Mouse (Mus musculus): ENCODE results near the gene D11Wsu47e.

Gene D11Wsu47e

DNA sequence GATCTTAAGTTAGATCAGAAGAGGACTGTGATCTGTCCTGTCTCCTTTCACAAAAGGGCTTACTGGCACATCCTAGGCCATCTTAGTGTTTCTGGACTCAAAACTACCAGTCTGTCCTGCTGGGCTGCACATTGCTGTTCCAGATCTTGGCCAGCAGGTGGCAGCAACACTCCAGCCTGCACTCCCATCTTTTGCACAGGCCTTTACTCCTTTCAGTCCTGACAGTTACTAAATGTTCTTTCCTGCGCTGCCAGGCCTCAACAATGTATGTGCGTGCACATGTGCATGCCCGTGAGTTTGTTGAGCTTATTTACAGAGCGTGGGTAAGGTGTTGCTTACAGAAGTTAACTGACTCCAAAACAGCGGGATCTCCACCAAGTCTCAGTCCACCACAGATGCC lies 19.5 kb downstream of the D11Wsu47e start:
- CTCF ChIA-PET, result interaction anchor here (2.4 kb wide), 1 partner anchor 107 kb away, joined by 17 read pairs; no protein-coding TSS in a partner anchor

DNA sequence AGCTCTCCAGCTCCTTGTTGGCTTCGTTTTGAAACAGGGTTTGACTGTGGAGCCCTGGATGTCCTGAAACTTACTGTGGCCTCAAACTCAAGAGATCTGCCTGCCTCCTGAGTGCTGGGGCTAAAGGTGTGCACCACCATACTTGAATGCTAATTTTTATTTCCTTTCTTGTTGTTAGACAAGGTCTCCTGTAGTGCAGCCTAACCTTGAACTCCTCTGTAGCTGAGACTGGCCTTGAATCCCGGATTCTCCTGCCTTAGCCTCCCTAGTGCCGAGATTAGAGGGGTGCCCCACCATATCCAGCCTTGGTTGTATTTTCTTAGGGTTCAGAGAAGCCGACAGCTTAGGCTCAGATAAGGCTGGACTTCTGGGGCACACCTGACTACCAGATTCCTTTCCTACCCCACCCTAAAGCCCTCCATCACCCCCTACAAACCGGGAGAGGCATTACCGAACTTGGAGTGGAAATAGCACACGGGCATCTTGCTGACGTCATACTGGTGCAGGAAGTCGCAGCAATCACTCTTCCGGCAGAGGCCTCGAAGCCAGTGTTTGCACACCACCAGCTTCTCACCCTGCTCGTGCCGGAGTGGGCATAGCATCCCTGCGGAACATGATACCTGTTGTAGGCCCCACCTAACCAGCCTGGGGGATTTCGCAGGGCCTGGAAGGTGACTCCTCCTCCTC lies 21.9 kb downstream of the D11Wsu47e start:
- CTCF ChIA-PET, result no interaction called here

DNA sequence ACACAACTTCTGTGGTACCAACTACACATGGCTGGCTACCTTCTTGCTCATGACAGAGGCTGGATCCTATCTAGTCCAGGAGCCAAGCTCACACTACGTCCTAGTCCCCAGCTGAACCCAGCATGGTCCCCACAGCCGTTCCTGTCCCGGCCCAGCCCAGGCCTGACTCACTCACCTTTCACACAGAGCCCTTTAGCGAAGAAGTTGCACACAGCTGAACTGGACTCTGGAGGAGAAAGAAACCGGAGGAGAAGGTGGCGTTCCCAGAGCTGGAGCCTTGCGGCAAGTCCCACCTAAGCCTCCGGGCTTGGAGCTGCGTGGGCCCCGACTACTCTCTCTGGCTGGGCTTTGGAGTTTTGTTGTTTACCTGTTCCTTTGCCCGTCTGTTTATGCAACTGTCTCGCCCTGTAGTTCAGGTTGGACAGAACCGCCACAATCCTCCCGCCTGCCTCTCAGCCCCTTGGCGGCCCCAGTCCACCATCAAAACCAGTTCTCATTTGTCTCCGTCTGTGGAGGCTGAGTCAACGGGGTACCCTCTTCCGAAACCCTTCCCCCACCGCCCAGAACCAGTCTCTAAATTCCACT lies 24.5 kb downstream of the D11Wsu47e start:
- CTCF ChIA-PET, result no interaction called here

DNA sequence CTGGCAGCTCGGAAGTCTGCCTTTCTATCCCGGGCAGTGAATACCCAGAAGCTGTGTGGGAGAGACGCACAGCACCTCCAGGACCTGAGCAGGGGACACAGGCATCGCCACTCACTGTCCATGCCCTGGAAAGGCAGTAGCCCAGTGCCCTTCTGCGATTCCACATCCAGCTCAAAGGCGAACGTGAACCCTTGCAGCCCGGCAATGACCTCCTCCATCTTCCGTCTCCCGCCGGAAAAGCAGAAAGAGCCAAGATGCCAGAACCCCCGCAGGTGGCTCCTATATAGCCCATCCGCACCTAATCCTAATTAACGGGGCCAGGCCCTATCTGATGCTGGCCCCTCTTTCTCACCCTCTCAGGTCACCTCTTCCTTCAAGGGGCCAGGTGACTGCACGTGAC lies 25.1 kb downstream of the D11Wsu47e start:
- CTCF ChIA-PET, result no interaction called here

DNA sequence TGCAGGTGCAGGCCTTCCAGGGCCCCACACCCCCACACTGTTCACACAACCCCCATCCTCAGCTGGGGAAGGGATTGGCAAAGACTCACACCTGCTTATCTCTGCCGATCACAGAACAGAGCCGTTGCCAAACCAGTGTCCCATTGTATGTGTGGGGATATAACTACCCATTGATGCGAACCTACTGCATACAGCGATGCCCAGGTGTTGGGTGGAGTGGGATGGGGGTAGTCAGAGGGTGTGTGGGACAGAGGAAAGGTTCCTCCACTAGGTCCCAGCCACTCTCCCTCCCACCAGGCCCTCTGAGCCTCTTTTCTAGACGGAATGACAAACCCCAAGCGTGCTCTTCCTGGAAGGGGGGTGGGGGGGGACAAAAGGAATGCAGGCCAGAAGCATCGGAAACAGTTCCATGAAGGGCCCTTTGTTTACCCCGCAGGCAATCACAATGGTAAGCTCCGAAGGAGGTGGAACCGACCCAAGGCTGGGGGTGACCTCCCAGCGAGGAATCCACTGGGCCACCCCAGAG lies 25.6 kb downstream of the D11Wsu47e start, which contains the start of gene Cpsf4l:
Gene Cpsf4l, minus strand, starts transcription at position 287 of the 526 bp plus-strand sequence.
- CTCF ChIA-PET, result interaction anchor here (0.8 kb wide), 1 partner anchor 79 kb away, joined by 3 read pairs; no protein-coding TSS in a partner anchor

DNA sequence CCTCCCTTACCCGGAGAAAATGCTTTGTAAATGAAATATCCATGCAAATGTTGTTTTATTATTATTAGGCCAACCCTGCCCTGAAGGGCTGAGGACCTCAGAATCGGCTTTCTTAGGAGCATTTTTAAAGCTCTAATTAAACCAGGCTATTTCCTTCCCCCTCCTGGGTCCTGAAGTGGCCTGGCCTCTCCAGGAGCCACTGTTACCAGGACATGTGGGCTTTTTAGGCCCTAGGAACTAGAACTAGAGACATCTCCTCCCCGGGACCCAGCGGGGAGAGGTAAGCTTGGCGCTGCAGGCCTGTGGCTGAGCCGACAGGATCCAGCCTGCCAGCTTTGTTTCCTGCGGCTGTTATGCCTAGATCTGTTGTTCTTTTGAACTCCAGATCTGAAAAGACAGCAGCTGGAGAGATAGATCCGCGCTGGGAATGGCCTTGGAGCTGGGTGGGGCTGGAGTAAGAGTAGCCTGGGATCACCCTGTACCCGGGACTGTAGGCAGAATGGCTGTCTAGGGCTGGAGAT lies 26.1 kb downstream of the D11Wsu47e start:
- CTCF ChIA-PET, result interaction anchor here (0.8 kb wide), 1 partner anchor 79 kb away, joined by 3 read pairs; no protein-coding TSS in a partner anchor

DNA sequence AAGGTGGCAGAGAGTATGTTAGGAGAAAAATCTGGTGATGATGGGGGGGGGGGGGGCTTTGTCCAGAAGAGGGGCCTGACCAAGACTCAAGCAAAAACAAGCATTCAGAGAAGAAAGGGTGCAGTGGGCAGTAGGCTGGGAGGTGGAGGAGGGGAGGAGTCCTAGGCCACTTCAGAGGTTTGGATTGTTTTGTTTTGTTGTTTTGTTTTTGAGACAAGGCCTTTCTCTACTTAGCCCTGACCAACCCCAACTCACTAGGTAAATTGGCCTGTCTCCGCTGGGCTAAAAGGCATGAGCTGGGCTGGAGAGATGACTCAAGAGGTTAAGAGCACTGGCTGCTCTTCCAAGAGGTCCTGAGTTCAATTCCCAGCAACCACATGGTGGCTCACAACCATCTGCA lies 26.8 kb downstream of the D11Wsu47e start:
- CTCF ChIA-PET, result no interaction called here

DNA sequence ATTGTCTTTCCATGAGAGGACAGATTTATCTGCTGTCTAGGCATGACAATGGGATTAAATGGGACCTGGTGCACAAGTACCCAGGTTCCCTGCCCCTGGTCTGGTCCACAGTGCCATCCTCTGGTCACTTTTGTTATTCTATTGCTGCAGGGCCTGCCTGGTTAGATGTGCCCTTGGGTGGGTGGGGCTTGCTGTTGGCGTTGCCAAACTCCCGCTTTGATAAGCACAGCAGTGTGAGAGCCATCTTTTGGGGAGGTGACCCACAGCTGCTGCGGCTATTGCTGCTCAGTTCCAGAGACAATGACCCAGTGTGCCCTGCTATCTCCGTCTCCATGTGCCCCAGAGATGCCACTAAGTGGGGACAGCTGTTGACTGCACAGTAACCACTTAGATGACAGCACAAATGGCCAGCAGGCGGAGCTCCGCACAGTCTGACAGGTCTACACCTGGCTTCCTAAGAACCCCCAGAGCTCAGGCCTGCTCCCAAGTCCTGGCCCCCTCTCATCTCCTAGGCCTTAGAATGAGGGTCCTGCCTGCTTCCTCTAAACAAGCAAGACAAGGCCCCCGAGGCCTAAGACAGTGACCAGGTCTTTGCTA lies 31.0 kb downstream of the D11Wsu47e start:
- CTCF ChIA-PET, result no interaction called here

DNA sequence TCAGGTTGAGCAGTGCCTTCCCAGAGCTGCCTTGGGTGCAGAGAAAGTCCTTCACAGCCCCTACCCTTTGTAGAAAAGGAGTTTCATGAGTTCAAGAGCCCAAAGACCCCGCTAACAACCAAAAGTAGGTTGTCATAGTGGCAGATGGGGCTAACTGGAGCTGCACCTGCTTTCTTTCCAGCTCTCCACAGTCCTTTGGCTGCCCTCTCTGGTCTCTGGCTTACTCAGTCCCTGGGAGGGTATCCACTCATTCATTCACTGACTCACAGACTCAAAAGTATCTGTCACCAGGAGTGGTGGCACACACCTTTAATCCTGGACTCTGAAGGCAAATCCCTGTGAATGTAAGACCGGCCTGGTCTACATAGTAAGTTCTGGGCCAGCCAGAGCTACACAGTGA lies 31.9 kb downstream of the D11Wsu47e start:
- CTCF ChIA-PET, result no interaction called here

DNA sequence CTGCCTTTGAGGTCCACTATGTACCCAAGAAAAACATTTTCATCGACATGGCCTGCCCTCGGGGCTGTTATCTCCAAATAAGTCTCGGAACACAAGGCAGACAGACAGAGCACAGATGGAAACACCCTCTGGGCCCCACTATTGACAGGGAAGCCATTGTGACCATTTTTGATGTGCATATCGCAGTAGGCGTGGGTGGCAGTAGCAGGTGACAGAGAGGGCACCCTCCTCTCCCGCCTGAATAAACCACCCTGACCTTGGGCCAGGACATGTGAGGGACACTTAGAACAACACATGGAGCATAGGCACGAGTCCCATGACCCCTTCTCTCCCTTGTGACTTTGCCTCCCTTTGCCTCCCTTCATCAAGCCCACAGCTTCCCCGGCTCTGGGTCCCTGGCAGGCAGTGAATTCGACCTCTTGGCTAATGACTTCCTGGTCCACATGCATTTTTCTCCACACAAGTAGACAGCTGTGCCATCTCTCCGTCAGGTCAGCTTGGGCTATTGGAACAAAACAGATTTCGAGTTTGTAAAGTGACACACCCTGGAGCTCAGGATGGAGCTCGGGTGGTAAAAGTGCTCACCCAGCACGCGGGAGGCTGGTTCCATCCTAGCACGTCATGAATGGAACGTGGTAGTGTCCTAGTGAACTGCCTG lies 33.7 kb downstream of the D11Wsu47e start:
- CTCF ChIA-PET, result no interaction called here

DNA sequence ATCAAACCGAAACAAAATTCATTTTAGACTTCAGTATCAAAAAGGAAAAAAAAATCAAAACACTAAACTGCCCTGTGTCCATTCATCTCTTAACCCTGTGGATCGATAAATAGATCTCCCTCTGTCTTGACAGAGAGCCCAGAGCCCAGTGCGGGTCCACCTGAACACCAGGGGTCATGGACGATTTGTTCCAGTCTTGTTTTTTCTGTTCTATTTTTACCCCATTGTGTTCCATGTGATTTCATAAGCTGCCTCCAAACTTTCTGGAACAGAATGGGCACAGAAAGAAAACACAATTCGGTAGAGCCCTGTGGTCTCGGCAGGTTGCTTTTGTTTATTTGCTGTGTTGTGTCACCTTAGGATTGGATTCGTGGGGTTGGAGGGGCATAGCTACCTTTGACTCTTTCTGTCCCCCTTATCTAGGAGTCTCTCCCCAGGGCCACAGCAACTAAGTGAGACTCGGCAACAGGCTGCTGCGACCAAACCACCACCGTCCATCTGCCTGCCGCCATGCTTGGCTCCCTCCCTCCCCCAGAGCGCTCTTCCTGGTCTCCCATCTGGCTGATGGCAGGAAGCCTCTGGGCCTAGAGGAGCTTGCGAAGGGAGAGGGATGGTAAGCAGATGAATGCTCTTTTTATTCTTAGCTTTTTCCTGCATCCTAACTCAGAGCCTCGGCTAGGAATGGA lies 38.3 kb downstream of the D11Wsu47e start:
- CTCF ChIA-PET, result no interaction called here

DNA sequence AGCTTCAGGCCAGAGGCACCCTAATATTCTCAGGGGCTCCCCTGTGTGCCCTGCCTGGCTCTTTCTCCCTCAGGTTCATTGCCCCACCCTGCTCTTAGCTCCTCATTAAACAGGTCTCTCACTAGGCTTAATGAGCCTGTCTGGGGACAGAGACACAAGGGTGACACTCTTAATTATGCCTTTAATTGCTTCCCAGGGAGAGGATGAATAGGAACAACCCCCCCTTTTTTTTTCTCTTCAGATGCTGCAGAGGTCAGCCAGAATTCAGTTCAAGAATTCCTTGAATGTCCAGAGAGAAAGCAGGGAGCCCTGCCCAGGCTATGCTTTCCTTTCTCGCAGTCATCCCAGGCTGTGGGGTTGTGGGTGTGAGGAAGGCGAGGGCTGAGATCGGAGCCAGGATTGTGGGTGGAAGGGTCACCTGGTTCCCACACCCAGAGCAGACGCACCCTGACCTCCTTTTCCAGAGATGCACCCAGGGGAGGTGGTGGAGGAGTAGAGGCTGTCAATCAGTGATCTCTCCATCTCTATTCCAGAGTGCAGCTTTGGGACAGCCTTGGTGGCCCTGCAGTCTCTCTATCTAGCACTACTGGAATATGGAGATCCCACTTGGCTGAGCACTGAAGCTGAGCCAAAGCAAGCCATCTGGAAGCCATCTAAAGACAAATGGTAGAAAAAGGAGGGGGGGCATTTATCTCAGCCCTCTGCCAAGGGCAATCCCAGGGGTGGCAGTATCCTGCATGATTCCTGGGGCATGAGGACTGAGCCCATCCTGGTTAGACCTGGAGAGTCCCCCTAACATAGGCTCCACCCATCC lies 41.2 kb downstream of the D11Wsu47e start:
- CTCF ChIA-PET, result no interaction called here

DNA sequence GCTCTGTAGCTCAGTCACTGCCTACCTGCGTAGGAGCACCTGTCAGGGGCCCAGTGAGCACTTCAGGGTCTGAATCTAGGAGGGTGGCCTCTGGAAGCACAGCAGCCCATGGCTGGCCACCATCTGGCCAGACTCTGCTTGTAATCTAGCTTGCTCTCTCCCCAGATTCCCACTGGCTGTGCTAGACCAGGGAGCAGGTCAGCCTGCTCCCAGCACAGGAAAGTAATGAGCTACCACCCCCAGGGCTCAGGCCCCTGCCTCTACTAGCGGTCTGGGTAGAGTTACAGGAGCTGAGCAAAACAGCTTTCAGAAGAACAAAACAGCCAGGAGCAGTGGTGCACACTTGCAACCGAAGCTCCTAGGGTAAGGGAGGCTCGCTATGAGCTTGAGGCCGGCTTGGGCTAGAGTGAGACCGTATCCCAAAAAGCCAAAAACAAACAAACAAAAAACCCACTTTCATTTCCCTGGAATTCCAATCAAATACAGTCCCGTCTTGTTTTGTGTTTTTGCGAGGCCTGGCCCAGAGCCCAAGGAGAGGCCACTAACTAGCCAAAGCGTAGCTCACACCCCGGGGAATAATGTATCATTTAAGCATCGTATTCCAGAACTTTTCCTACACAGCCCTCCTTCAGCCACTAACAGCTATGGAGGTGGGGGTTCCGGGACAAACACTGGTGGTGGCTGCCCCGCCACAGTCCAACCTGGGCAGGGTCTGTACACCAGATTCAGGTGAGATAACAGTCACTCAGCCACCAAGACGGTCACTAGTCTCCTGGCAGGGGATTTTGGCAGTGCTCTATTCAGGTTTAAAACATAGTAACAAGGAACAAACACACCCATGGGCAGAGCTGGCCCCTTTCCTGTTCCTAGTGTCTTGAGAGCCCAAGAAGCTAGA lies 43.0 kb downstream of the D11Wsu47e start:
- CTCF ChIA-PET, result no interaction called here

DNA sequence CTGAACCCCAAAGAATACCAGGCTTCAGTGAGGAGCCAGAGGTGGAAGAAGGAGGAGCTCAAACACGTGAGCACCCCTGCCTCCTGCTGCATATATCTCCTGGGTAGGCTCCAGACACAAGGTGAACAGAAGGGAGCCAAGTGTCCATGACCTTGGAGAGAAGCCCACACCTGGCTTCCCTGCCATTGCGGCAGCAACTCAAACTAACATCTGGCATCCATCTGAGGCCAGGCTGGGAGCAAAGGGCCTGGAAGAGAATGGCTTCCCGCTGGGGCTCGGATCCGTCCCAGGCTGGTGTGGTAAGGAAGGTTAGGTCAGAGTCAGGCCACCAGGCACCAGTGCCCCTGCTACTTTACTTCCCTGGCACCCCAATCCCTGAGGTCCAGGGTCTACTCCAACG lies 43.8 kb downstream of the D11Wsu47e start:
- CTCF ChIA-PET, result no interaction called here

DNA sequence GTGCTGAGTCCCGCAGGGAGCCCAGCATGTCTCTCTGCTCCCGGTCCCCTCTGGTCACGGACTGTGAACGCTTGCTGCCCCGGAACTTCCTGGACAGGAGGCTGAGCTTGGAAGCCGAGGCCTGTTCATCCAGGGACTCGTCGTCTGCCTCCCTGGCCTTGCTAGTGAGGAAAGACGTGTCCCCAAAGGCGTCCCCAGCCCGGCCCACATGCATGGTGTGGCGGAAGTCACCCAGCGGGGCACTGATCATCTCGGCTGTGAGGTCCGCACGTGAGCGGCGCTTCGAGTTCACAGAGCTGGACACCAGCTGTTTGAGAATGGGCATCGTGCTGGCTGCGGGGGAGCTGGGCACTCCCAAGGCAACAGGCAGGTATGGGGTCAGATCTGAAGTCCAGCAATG lies 45.0 kb downstream of the D11Wsu47e start:
- CTCF ChIA-PET, result no interaction called here

DNA sequence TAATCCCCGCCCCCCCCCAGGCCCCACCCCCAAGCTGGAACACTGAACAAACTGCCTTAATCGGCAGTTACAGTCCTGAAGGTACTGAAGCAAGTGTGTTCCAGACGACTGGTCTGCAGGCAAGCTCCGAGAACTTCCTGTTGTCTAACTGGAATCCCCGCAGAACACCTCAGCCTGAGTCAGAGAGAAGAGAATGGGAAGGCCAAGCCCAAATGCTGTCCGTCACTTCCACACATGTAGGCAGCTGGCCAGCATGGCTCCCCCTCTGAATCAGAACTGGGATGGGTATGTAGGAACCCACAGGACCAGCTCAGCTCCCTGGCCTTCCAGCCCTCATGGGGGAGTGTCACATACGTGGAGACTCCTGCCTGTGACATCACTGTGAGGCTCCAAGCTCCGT lies 45.7 kb downstream of the D11Wsu47e start:
- CTCF ChIA-PET, result no interaction called here

DNA sequence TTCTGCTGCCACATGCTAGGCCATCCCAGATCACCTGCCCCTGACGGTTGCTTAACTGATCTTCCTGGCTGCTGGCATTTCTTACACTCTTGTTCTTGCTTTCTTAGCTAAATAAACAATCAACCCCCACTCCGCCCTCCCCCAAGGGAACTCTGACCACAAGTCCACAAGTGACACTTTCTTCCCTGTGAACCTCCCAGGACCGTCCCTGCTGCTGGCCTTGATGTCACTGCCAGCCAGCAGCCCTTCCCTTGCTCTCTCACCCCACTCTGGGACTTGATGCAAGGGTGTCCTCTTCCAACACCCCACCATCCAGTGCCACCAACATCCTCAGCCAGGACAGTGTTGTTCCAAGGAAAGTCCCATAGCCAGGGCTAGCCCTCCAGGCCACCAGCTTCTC lies 46.7 kb downstream of the D11Wsu47e start:
- CTCF ChIA-PET, result interaction anchor here (0.6 kb wide), 1 partner anchor 78 kb away, joined by 3 read pairs; no protein-coding TSS in a partner anchor

DNA sequence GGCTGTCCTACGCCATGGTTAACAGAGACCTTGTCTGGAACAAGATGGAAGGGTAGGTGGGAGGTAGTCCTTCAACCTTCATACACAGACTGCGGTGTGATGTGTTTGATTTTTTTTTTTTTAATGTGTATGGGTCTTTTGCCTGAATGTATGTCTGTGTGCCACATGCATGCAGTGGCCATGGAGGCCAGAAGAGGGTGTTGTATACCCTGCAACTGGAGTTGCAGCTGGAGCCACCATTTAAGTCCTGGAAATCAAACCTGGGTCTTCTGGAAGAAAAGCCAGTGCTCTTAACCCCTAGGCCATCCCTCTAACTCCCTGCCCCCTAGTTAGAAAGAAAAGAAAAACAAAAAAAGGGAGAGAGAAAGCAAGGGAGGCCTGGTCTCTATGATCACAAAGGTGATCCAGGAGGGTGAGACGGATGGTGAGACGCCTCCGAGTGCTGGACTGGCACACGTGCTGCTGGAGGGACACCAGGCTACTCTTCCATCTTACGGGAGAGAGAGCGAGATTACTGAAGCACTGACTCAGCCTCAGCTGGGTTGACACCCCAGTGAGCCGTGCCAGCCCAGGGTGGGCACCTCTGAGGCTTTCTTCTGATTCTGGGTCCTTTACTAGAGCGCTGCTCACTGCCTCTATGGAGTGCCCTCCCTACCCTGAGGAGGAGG lies 47.9 kb downstream of the D11Wsu47e start:
- CTCF ChIA-PET, result no interaction called here
